Mouse (Mus musculus): ENCODE measurements around the gene Ces1f. TPM values are rescaled to one million over a fixed set of nuclear protein-coding genes. Genes with fewer than 3 reads are reported as not detected.

The Ces1f gene
- polyA plus RNA-seq, 1 experiment: 19.4 TPM

DNA sequence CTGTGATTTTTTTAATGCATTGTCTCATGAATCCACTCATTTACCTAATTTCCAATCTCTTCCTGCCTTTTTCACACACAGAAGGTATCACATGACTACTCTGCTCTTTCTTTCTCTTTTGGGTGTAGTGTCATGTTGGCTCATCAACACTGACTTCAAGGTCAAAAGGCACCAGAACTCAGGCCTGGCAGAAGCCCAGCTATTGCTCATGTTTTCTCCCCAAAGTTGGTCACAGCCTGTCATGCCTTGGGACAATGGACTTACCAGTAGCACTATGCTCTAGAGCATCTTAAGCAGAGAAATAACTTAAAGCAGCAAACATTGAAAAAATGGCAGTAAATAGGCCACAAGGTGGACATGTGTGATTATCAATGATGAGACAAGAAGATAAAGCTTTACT is 68.5 kb downstream of the Ces1f start:
- no peak for DNase-seq (ENCODE audit: low read depth)

Other genes with a start within 250 kb of the Ces1f start
- gene Ces1a, start 231.6 kb downstream of the Ces1f start, polyA plus RNA-seq (2012; rRNA removed): not detected in 2 replicates
- 0.27 and 0.35 TPM in 2 replicates for gene Ces1b, start 199.7 kb downstream of the Ces1f start, polyA plus RNA-seq (2012; rRNA removed)
- 1.7 TPM in 1 of 2 replicates, not detected in the other for gene Ces1c, start 148.5 kb downstream of the Ces1f start, polyA plus RNA-seq (2012; rRNA removed)
- gene Ces1d, start 81.9 kb downstream of the Ces1f start, polyA plus RNA-seq (2012; rRNA removed): 764 and 996 TPM in 2 replicates
- gene Ces1e, start 50.1 kb downstream of the Ces1f start, polyA plus RNA-seq (2012; rRNA removed): 4.3 and 7.2 TPM in 2 replicates
- 0.06 TPM in 1 of 2 replicates, not detected in the other for gene Ces1g, start 57.6 kb upstream of the Ces1f start, polyA plus RNA-seq (2012; rRNA removed)
- gene Ces1h, start 100.0 kb upstream of the Ces1f start, polyA plus RNA-seq (2012; rRNA removed): not detected in 2 replicates